ENCODE assay signal across 9 mouse cellular contexts in the genomic region with DNA sequence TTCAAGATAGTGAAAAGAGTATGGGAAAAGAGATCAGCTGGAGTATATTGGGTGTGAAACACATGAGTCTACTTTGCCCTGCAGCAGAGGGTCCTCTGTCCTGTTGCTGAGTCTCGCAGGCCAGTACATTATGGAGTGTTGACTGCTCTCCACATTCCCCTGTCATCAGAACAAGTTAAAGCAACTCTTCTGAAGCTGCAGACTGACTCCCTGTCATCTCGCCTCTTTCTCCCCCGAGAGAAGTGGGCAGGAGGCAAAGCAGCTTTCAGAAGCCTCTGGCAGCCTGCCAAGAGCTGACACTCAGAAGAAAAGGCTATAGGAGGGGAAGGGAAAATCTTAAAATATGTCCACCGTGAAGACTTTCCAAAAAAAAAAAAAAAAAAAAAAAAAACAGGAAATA. TPM values are rescaled to one million over a fixed set of nuclear protein-coding genes. Genes with fewer than 3 reads are reported as not detected.
A peak's percentile ranks its signal among the peaks of the same experiment; 100 is the strongest.
DNase-seq lines count a peak whose midpoint lies in the region; ATAC-seq and TF ChIP-seq lines count a peak whose summit lies in the region.
"Had no signal": no experiment of that assay in that cellular context is flagged by ENCODE, and none has a peak within 500 bp of the region (broad histone marks: within the 10 kb centered on the region; RNA-seq: fewer than 3 reads in every experiment).

No protein-coding gene starts in this region.

- H3K36me3 ChIP-seq in stomach, embryonic 14.5 days (ENCODE audit: control insufficient read depth, insufficient read depth, low read length) = no peaks in the 10 kb centered on the region
- no peaks in the 10 kb centered on the region for H3K36me3 ChIP-seq in stomach, postnatal 0 days (ENCODE audit: control insufficient read depth, insufficient read depth, low read length)
- H3K36me3 ChIP-seq in hindbrain, embryonic 11.5 days (ENCODE audit: control insufficient read depth, insufficient read depth, low read length) = no peaks in the 10 kb centered on the region
- H3K36me3 ChIP-seq in midbrain, postnatal 0 days (ENCODE audit: insufficient read depth, low read length) = no peaks in the 10 kb centered on the region

- no peak overlapping the region for H3K9ac ChIP-seq in stomach, embryonic 14.5 days (replicated peaks; ENCODE audit: low read depth, low read length)
- H3K9ac ChIP-seq in stomach, postnatal 0 days (ENCODE audit: low read length) = no peak overlapping the region
- H3K9ac ChIP-seq in hindbrain, embryonic 11.5 days (ENCODE audit: low read depth, low read length) = no peak overlapping the region
- no peak overlapping the region for H3K9ac ChIP-seq in midbrain, postnatal 0 days (replicated peaks; ENCODE audit: low read length, poor library complexity, severe bottlenecking)

- no peak for ATAC-seq in stomach, embryonic 14.5 days (ENCODE audit: insufficient number of reproducible peaks, insufficient read depth, low FRiP score, low read depth)
- no peak for ATAC-seq in stomach, postnatal 0 days (ENCODE audit: low FRiP score, low TSS enrichment)
- no peak for ATAC-seq in hindbrain, embryonic 11.5 days (ENCODE audit: low FRiP score)
- ATAC-seq in midbrain, postnatal 0 days (ENCODE audit: low FRiP score) = no peak
- no peak for ATAC-seq in monocyte, adult 5-6 weeks (replicated peaks; ENCODE audit: insufficient number of reproducible peaks, low FRiP score, low TSS enrichment, poor library complexity, severe bottlenecking)

- no peak for TF ChIP-seq POLR2A in cerebellum, adult 2 months (IDR thresholded peaks at IDR 0.05; ENCODE audit: borderline replicate concordance, insufficient read depth, low read length)

- TF ChIP-seq EP300 in stomach, postnatal 0 days (optimal IDR thresholded peaks at IDR 0.05) = no peak

- peak overlapping the region; percentile 12; the same call in 1 of the 2 replicates for H3K4me2 ChIP-seq in stomach, embryonic 14.5 days (replicated peaks; ENCODE audit: low read depth, low read length)
- H3K4me2 ChIP-seq in stomach, postnatal 0 days (replicated peaks; ENCODE audit: low read depth) = no peak overlapping the region
- no peak overlapping the region for H3K4me2 ChIP-seq in hindbrain, embryonic 11.5 days (replicated peaks; ENCODE audit: low read depth, low read length)
- H3K4me2 ChIP-seq in midbrain, postnatal 0 days (ENCODE audit: low read depth, low read length, poor library complexity, severe bottlenecking) = 0 out of 2 replicates have a peak overlapping the region, but pooled peaks have one; percentile 26

- no peaks in the 10 kb centered on the region for H3K9me3 ChIP-seq in stomach, embryonic 14.5 days (ENCODE audit: control insufficient read depth, low read depth, low read length)
- no peaks in the 10 kb centered on the region for H3K9me3 ChIP-seq in stomach, postnatal 0 days (ENCODE audit: control insufficient read depth, low read length)
- H3K9me3 ChIP-seq in hindbrain, embryonic 11.5 days (ENCODE audit: control insufficient read depth, low read length) = no peaks in the 10 kb centered on the region
- no peaks in the 10 kb centered on the region for H3K9me3 ChIP-seq in midbrain, postnatal 0 days (ENCODE audit: low read length)

- H3K27me3 ChIP-seq in cerebellum, adult 2 months (ENCODE audit: control insufficient read depth, insufficient read depth, low read length) = peaks cover 2% of the 10 kb centered on the region; the same call in 1 of the 2 replicates
- H3K27me3 ChIP-seq in stomach, embryonic 14.5 days (ENCODE audit: control insufficient read depth, insufficient read depth, low read length) = no peaks in the 10 kb centered on the region
- no peaks in the 10 kb centered on the region for H3K27me3 ChIP-seq in stomach, postnatal 0 days (ENCODE audit: control insufficient read depth, insufficient read depth, low read length)
- no peaks in the 10 kb centered on the region for H3K27me3 ChIP-seq in hindbrain, embryonic 11.5 days (ENCODE audit: control insufficient read depth, insufficient read depth, low read length)
- no peaks in the 10 kb centered on the region; the same call in 1 of the 2 replicates for H3K27me3 ChIP-seq in midbrain, postnatal 0 days (ENCODE audit: insufficient read depth, low read length)

- TF ChIP-seq CTCF in cerebellum, adult 2 months (IDR thresholded peaks at IDR 0.05; ENCODE audit: borderline replicate concordance, insufficient read depth, low read depth, low read length) = no peak
- no peak for TF ChIP-seq CTCF in stomach, postnatal 0 days (IDR thresholded peaks at IDR 0.05; ENCODE audit: low read depth)
- no peak for TF ChIP-seq CTCF in midbrain, postnatal 0 days (IDR thresholded peaks at IDR 0.05)

- H3K4me3 ChIP-seq in cerebellum, adult 2 months (replicated peaks; ENCODE audit: insufficient read depth, low read depth, low read length) = no peak overlapping the region
- H3K4me3 ChIP-seq in stomach, embryonic 14.5 days (ENCODE audit: low read depth, low read length) = no peak overlapping the region
- H3K4me3 ChIP-seq in stomach, postnatal 0 days (ENCODE audit: low read depth, low read length) = no peak overlapping the region
- no peak overlapping the region for H3K4me3 ChIP-seq in hindbrain, embryonic 11.5 days (ENCODE audit: low read depth, low read length)
- H3K4me3 ChIP-seq in midbrain, postnatal 0 days (ENCODE audit: low read depth, low read length) = no peak overlapping the region

- no peak overlapping the region for H3K27ac ChIP-seq in cerebellum, adult 2 months (ENCODE audit: insufficient read depth, low read length)
- H3K27ac ChIP-seq in stomach, embryonic 14.5 days (ENCODE audit: low read length) = no peak overlapping the region
- no peak overlapping the region for H3K27ac ChIP-seq in stomach, postnatal 0 days (replicated peaks)
- no peak overlapping the region for H3K27ac ChIP-seq in hindbrain, embryonic 11.5 days (ENCODE audit: low read depth, low read length)
- H3K27ac ChIP-seq in midbrain, postnatal 0 days (ENCODE audit: low read depth, low read length) = no peak overlapping the region

- peak; percentile 24 to 33 for DNase-seq in cerebellum, adult 2 months
- DNase-seq in cerebellum, adult 11 months = no peak
- DNase-seq in stomach, postnatal 0 days (ENCODE audit: low spot score) = no peak
- DNase-seq in hindbrain, embryonic 11.5 days (ENCODE audit: low spot score) = peak; percentile 63
- peak; percentile 68 for DNase-seq in midbrain, postnatal 0 days (ENCODE audit: low spot score)
- no peak for DNase-seq in urinary bladder, postnatal 14 days (ENCODE audit: low spot score)

- WGBS in cerebellum, adult 2 months = 21% methylated on average over 4 of the region's 4 CpGs
- WGBS in stomach, embryonic 14.5 days = 6% methylated on average over 4 of the region's 4 CpGs
- 11% methylated on average over 4 of the region's 4 CpGs for WGBS in stomach, postnatal 0 days
- WGBS in hindbrain, embryonic 11.5 days = 7% methylated on average over 4 of the region's 4 CpGs
- 4% methylated on average over 4 of the region's 4 CpGs for WGBS in midbrain, postnatal 0 days

- H3K4me1 ChIP-seq in cerebellum, adult 2 months (ENCODE audit: control insufficient read depth, insufficient read depth, low read length) = no peaks in the 10 kb centered on the region
- peaks cover 7% of the 10 kb centered on the region for H3K4me1 ChIP-seq in stomach, embryonic 14.5 days (ENCODE audit: control insufficient read depth, insufficient read depth, low read length)
- no peaks in the 10 kb centered on the region for H3K4me1 ChIP-seq in stomach, postnatal 0 days (replicated peaks; ENCODE audit: control insufficient read depth, insufficient read depth)
- H3K4me1 ChIP-seq in hindbrain, embryonic 11.5 days (replicated peaks; ENCODE audit: control insufficient read depth, insufficient read depth, low read length) = no peaks in the 10 kb centered on the region
- peaks cover 2% of the 10 kb centered on the region; the same call in 1 of the 2 replicates for H3K4me1 ChIP-seq in midbrain, postnatal 0 days (ENCODE audit: insufficient read depth, low read length)

RNA-seq across cellular contexts. Expression of a gene that starts 31.7 kb away (rescaled TPM):
- 2.9 and 5.4 TPM in 2 replicates for polyA plus RNA-seq in cerebellum, adult 2 months (2012; rRNA removed)
- 3.1 and 4.9 TPM in 2 replicates for polyA plus RNA-seq in stomach, embryonic 14.5 days (2014; fragmentation: Nextera tagmentation; extraction: Ambion mirVana)
- 1.8 and 2.0 TPM in 2 replicates for polyA plus RNA-seq in stomach, postnatal 0 days (2015; fragmentation: Nextera tagmentation; extraction: Ambion mirVana)
- polyA plus RNA-seq in hindbrain, embryonic 11.5 days (2014; fragmentation: Nextera tagmentation; extraction: Ambion mirVana) = 2.7 and 3.3 TPM in 2 replicates
- total RNA-seq in midbrain, postnatal 0 days (2014; rRNA removed) = 24.0 and 26.3 TPM in 2 replicates
- 21.7 and 22.8 TPM in 2 replicates for polyA plus RNA-seq in midbrain, postnatal 0 days (2015; fragmentation: Nextera tagmentation; extraction: Ambion mirVana)
- total RNA-seq in monocyte, adult 5-6 weeks (2017) = not detected in 3 replicates
- total RNA-seq: common myeloid progenitor, adult 5-6 weeks had no signal

Comparison
In these comparisons a context has a peak if more than half of its experiments do, and no peak if none do; other contexts are left out.
1. DNase-seq: peak in cerebellum, adult 2 months (2 of 2), hindbrain, embryonic 11.5 days (single experiment) and midbrain, postnatal 0 days (single experiment); none in cerebellum, adult 11 months (single experiment), stomach, postnatal 0 days (single experiment) and urinary bladder, postnatal 14 days (single experiment).
2. H3K4me2 ChIP-seq: peak in stomach, embryonic 14.5 days (single experiment) and midbrain, postnatal 0 days (single experiment); none in stomach, postnatal 0 days (single experiment) and hindbrain, embryonic 11.5 days (single experiment).